ENCODE assay signal across 9 mouse cellular contexts in genomic region chr5:148978458-148979165, GRCm38 (mm10). TPM values are rescaled to one million over a fixed set of nuclear protein-coding genes. Genes with fewer than 3 reads are reported as not detected.
DNase-seq lines count a peak whose midpoint lies in the region; ATAC-seq and TF ChIP-seq lines count a peak whose summit lies in the region.
"Had no signal": no experiment of that assay in that cellular context is flagged by ENCODE, and none has a peak within 500 bp of the region (broad histone marks: within the 10 kb centered on the region; RNA-seq: fewer than 3 reads in every experiment).

No protein-coding gene starts in this region.

- H3K4me2 ChIP-seq in hindbrain, embryonic 12.5 days (replicated peaks), result no peak overlapping the region
- no peak overlapping the region for H3K4me2 ChIP-seq in hindbrain, embryonic 11.5 days (replicated peaks; ENCODE audit: low read depth, low read length)

- 0 out of 2 replicates have a peak, but pooled peaks cover 4% of the 10 kb centered on the region for H3K36me3 ChIP-seq in hindbrain, embryonic 12.5 days
- H3K36me3 ChIP-seq in hindbrain, embryonic 11.5 days (ENCODE audit: control insufficient read depth, insufficient read depth, low read length), result no peaks in the 10 kb centered on the region

- H3K27ac ChIP-seq in gastrocnemius, adult 2 months, result peak overlapping the region; percentile 81
- no peak overlapping the region for H3K27ac ChIP-seq in hindbrain, embryonic 12.5 days
- H3K27ac ChIP-seq in hindbrain, embryonic 11.5 days (ENCODE audit: low read depth, low read length), result no peak overlapping the region

- H3K9me3 ChIP-seq in hindbrain, embryonic 12.5 days (replicated peaks), result peaks cover under 1% of the 10 kb centered on the region; the same call in 1 of the 2 replicates
- H3K9me3 ChIP-seq in hindbrain, embryonic 11.5 days (ENCODE audit: control insufficient read depth, low read length), result no peaks in the 10 kb centered on the region

- intact Hi-C loops in gastrocnemius, adult 2 months (cut with DNase I), result no loop called here

- peaks cover 8% of the 10 kb centered on the region for H3K4me1 ChIP-seq in hindbrain, embryonic 12.5 days
- no peaks in the 10 kb centered on the region for H3K4me1 ChIP-seq in hindbrain, embryonic 11.5 days (replicated peaks; ENCODE audit: control insufficient read depth, insufficient read depth, low read length)

- H3K4me3 ChIP-seq in gastrocnemius, adult 2 months, result peak overlapping the region; percentile 50
- no peak overlapping the region for H3K4me3 ChIP-seq in hindbrain, embryonic 12.5 days
- no peak overlapping the region for H3K4me3 ChIP-seq in hindbrain, embryonic 11.5 days (ENCODE audit: low read depth, low read length)

- peak; percentile 39 for DNase-seq in gastrocnemius, adult 2 months
- DNase-seq in gastrocnemius, adult 8-10 months (ENCODE audit: low spot score in 2 of 2), result no peak
- DNase-seq in kidney, adult 9 months, result peak; percentile 95
- DNase-seq in left cerebral cortex, adult 9 months (ENCODE audit: low spot score in 2 of 2), result no peak
- no peak for DNase-seq in hindbrain, embryonic 11.5 days (ENCODE audit: low spot score)

- TF ChIP-seq CTCF in gastrocnemius, adult 2 months (IDR thresholded peaks at IDR 0.05), result no peak

- peak; percentile 32 for ATAC-seq in CD4-positive, CD25-positive, alpha-beta regulatory T cell, adult 4 months
- peak; percentile 28; the same call in 1 of the 2 replicates for ATAC-seq in megakaryocyte, adult 5-6 weeks (ENCODE audit: poor library complexity, severe bottlenecking)
- ATAC-seq in hindbrain, embryonic 12.5 days (ENCODE audit: low FRiP score), result no peak
- ATAC-seq in hindbrain, embryonic 11.5 days (ENCODE audit: low FRiP score), result no peak

- H3K27me3 ChIP-seq in hindbrain, embryonic 12.5 days, result no peaks in the 10 kb centered on the region
- H3K27me3 ChIP-seq in hindbrain, embryonic 11.5 days (ENCODE audit: control insufficient read depth, insufficient read depth, low read length), result no peaks in the 10 kb centered on the region

- WGBS in hindbrain, embryonic 12.5 days, result 69% methylated on average over 18 of the region's 18 CpGs
- WGBS in hindbrain, embryonic 11.5 days, result 77% methylated on average over 18 of the region's 18 CpGs

- H3K9ac ChIP-seq in hindbrain, embryonic 12.5 days, result no peak overlapping the region
- no peak overlapping the region for H3K9ac ChIP-seq in hindbrain, embryonic 11.5 days (ENCODE audit: low read depth, low read length)

RNA-seq across cellular contexts. Expression of gene Gm42791, which starts 16.3 kb away (rescaled TPM):
- 1 to 10 TPM; 2.8 to 5.1 TPM for total RNA-seq in gastrocnemius, adult 2 months (2021)
- 1 to 10 TPM; 2.1 to 2.7 (median 2.5) TPM for total RNA-seq in gastrocnemius, adult 8-10 months (2022)
- polyA plus RNA-seq in CD4-positive, CD25-positive, alpha-beta regulatory T cell, adult 4 months (2017; shearing (Covaris generic)), result 1 to 10 TPM; 1.3 to 1.4 TPM
- not detected in 2 replicates for total RNA-seq in megakaryocyte, adult 5-6 weeks (2015)
- not detected in 2 replicates for total RNA-seq in megakaryocyte, adult 5-6 weeks (2017)
- 0.49 and 3.3 TPM in 2 replicates for polyA plus RNA-seq in hindbrain, embryonic 12.5 days (2016; fragmentation: Nextera tagmentation; extraction: Ambion mirVana)
- polyA plus RNA-seq in hindbrain, embryonic 11.5 days (2014; fragmentation: Nextera tagmentation; extraction: Ambion mirVana), result not detected in 2 replicates
- polyA plus RNA-seq: gonadal fat pad, adult 2 months had no signal

RNA-seq across cellular contexts. Expression of gene Katnal1, which starts 49.5 kb away (rescaled TPM):
- total RNA-seq in gastrocnemius, adult 2 months (2021), result 1 to 10 TPM; 4.2 to 5.6 TPM
- total RNA-seq in gastrocnemius, adult 8-10 months (2022), result 1 to 10 TPM; 4.3 to 5.3 (median 4.5) TPM
- 1 to 10 TPM; 1.5 to 6.1 TPM for polyA plus RNA-seq in CD4-positive, CD25-positive, alpha-beta regulatory T cell, adult 4 months (2017; shearing (Covaris generic))
- 1.8 and 3.1 TPM in 2 replicates for total RNA-seq in megakaryocyte, adult 5-6 weeks (2015)
- 2.4 and 2.5 TPM in 2 replicates for total RNA-seq in megakaryocyte, adult 5-6 weeks (2017)
- 30.8 and 34.4 TPM in 2 replicates for polyA plus RNA-seq in hindbrain, embryonic 12.5 days (2016; fragmentation: Nextera tagmentation; extraction: Ambion mirVana)
- polyA plus RNA-seq in hindbrain, embryonic 11.5 days (2014; fragmentation: Nextera tagmentation; extraction: Ambion mirVana), result 32.1 and 37.0 TPM in 2 replicates

Comparison
In these comparisons a context has a peak if more than half of its experiments do, and no peak if none do; other contexts are left out.
1. DNase-seq: peak in gastrocnemius, adult 2 months (single experiment) and kidney, adult 9 months (single experiment); none in gastrocnemius, adult 8-10 months (0 of 2), left cerebral cortex, adult 9 months (0 of 2) and hindbrain, embryonic 11.5 days (single experiment).
2. ATAC-seq: peak in CD4-positive, CD25-positive, alpha-beta regulatory T cell, adult 4 months (single experiment) and megakaryocyte, adult 5-6 weeks (single experiment); none in hindbrain, embryonic 12.5 days (single experiment) and hindbrain, embryonic 11.5 days (single experiment).